Mouse (Mus musculus): Measurements from ENCODE around the gene Stxbp5. TPM values are rescaled to one million over a fixed set of nuclear protein-coding genes. Genes with fewer than 3 reads are reported as not detected.
"Not testable (repeated sequence)": the region's sequence is repeated elsewhere in the genome, so short reads cannot be mapped to it uniquely, and the experiment has no call there.

The Stxbp5 gene
- polyA plus RNA-seq, 1 experiment from 2014 or later, result 11.5 TPM

GRCm38 (mm10) chr10:9899086-9899485 is 1.8 kb downstream of the Stxbp5 start:
- no peaks in the 10 kb centered on the region for H3K36me3 ChIP-seq (ENCODE audit: control insufficient read depth, insufficient read depth, low read length)
- 13% methylated on average over 7 of the region's 7 CpGs for WGBS
- no peak for ATAC-seq (ENCODE audit: insufficient number of reproducible peaks, insufficient read depth, low FRiP score, low read depth)
- H3K4me2 ChIP-seq (replicated peaks; ENCODE audit: low read depth, low read length), result peak overlapping the region; percentile 90
- no peak overlapping the region for H3K9ac ChIP-seq (replicated peaks; ENCODE audit: low read depth, low read length)
- H3K9me3 ChIP-seq (ENCODE audit: control insufficient read depth, low read depth, low read length), result no peaks in the 10 kb centered on the region
- H3K4me3 ChIP-seq (ENCODE audit: low read depth, low read length), result peak overlapping the region; percentile 82
- no peak overlapping the region for H3K27ac ChIP-seq (ENCODE audit: low read length)
- H3K4me1 ChIP-seq (ENCODE audit: control insufficient read depth, insufficient read depth, low read length), result no peaks in the 10 kb centered on the region
- H3K27me3 ChIP-seq (ENCODE audit: control insufficient read depth, insufficient read depth, low read length), result no peaks in the 10 kb centered on the region

DNA sequence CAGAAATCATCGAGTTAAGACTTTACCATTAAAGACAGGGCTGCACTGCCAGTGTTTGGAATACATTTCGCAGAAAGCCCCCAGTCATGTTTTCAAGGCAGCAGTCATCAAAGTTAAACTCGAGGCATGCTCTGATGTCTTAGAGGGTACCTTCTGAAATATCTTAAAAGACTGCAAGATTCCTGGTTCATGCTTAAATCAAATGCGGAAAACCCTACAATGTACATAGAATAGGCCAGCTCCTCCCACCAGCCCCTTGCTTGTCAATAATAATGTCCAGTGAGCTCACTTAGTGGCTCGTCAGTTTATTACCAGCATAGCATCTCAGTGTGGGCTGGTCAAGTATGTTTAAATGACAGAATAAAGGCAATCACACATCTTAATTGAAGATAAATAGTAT is 3.0 kb downstream of the Stxbp5 start:
- Histone ChIP-seq H3K27ac (ENCODE audit: low read length) (no peak overlapping the region), H3K9me3 (ENCODE audit: control insufficient read depth, low read depth, low read length) (no peaks in the 10 kb centered on the region), H3K4me3 (ENCODE audit: low read depth, low read length) (no peak overlapping the region), H3K9ac (replicated peaks; ENCODE audit: low read depth, low read length) (no peak overlapping the region), H3K36me3 (ENCODE audit: control insufficient read depth, insufficient read depth, low read length) (no peaks in the 10 kb centered on the region), H3K4me1 (ENCODE audit: control insufficient read depth, insufficient read depth, low read length) (0 out of 2 replicates have a peak, but pooled peaks cover 1% of the 10 kb centered on the region), H3K27me3 (ENCODE audit: control insufficient read depth, insufficient read depth, low read length) (no peaks in the 10 kb centered on the region), H3K4me2 (replicated peaks; ENCODE audit: low read depth, low read length) (no peak overlapping the region)
- no peak for ATAC-seq (ENCODE audit: insufficient number of reproducible peaks, insufficient read depth, low FRiP score, low read depth)
- 70% methylated on average over 5 of the region's 5 CpGs for WGBS

DNA sequence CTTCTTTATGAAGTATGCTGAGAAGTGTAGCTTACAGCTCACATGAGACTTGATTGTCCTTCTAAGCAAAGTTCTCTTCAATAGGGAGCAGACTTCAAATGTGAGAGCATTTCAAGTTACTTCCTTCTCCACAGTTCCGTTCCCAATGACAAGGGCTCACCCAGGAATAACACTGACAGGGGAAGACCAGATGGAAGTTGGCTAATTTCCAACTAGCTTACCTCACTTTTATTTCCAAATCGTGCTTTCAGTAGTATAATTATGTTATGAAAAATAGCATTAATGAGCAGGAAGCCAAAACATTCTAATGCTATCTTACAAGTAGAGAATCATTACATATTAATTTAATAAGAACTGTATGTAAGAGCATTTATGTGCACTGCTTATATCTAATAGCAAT is 7.3 kb downstream of the Stxbp5 start:
- 51% methylated on average over 2 of the region's 2 CpGs for WGBS
- Histone ChIP-seq H3K4me3 (ENCODE audit: low read depth, low read length) (no peak overlapping the region), H3K9me3 (ENCODE audit: control insufficient read depth, low read depth, low read length) (no peaks in the 10 kb centered on the region), H3K27ac (ENCODE audit: low read length) (no peak overlapping the region), H3K4me2 (replicated peaks; ENCODE audit: low read depth, low read length) (no peak overlapping the region), H3K9ac (replicated peaks; ENCODE audit: low read depth, low read length) (no peak overlapping the region), H3K36me3 (ENCODE audit: control insufficient read depth, insufficient read depth, low read length) (no peaks in the 10 kb centered on the region), H3K27me3 (ENCODE audit: control insufficient read depth, insufficient read depth, low read length) (no peaks in the 10 kb centered on the region), H3K4me1 (ENCODE audit: control insufficient read depth, insufficient read depth, low read length) (0 out of 2 replicates have a peak, but pooled peaks cover 4% of the 10 kb centered on the region)
- no peak for ATAC-seq (ENCODE audit: insufficient number of reproducible peaks, insufficient read depth, low FRiP score, low read depth)

- H3K4me3 ChIP-seq (ENCODE audit: low read depth, low read length), result no peak overlapping the region
- no peak overlapping the region for H3K9ac ChIP-seq (replicated peaks; ENCODE audit: low read depth, low read length)
- H3K9me3 ChIP-seq (ENCODE audit: control insufficient read depth, low read depth, low read length), result no peaks in the 10 kb centered on the region
- H3K36me3 ChIP-seq (ENCODE audit: control insufficient read depth, insufficient read depth, low read length), result no peaks in the 10 kb centered on the region; the same call in 1 of the 2 replicates
- H3K4me2 ChIP-seq (replicated peaks; ENCODE audit: low read depth, low read length), result no peak overlapping the region
- 62% methylated on average over 8 of the region's 8 CpGs for WGBS
- H3K4me1 ChIP-seq (ENCODE audit: control insufficient read depth, insufficient read depth, low read length), result 0 out of 2 replicates have a peak, but pooled peaks cover 6% of the 10 kb centered on the region
- no peaks in the 10 kb centered on the region for H3K27me3 ChIP-seq (ENCODE audit: control insufficient read depth, insufficient read depth, low read length)
- no peak overlapping the region for H3K27ac ChIP-seq (ENCODE audit: low read length)
- ATAC-seq (ENCODE audit: insufficient number of reproducible peaks, insufficient read depth, low FRiP score, low read depth), result no peak
These were observed 11.2 kb downstream of the Stxbp5 start for GRCm38 (mm10) chr10:9889651-9890050.

DNA sequence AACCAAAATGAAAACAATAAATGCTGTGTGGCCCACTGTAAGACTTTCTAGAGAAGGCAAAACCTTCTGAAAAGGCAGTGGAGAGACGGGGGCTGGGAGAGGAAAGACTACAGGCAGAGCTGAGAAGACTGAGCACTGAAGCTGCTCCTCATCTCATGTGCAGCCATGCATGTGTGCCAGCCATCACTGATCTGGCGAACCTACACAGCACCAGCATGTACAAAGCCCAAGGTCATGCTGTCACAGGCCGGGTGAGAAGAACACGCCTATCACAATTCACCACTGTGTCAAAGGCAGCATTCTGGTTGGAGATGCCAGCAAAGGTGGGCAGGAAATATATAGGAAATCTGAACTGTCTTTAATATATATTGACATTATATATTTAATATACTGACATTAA is 12.2 kb downstream of the Stxbp5 start:
- H3K4me3 ChIP-seq (ENCODE audit: low read depth, low read length), result no peak overlapping the region
- no peak overlapping the region for H3K9ac ChIP-seq (replicated peaks; ENCODE audit: low read depth, low read length)
- H3K4me2 ChIP-seq (replicated peaks; ENCODE audit: low read depth, low read length), result no peak overlapping the region
- 0 out of 2 replicates have a peak, but pooled peaks cover 6% of the 10 kb centered on the region for H3K4me1 ChIP-seq (ENCODE audit: control insufficient read depth, insufficient read depth, low read length)
- no peak overlapping the region for H3K27ac ChIP-seq (ENCODE audit: low read length)
- no peaks in the 10 kb centered on the region for H3K9me3 ChIP-seq (ENCODE audit: control insufficient read depth, low read depth, low read length)
- WGBS, result 90% methylated on average over 4 of the region's 4 CpGs
- ATAC-seq (ENCODE audit: insufficient number of reproducible peaks, insufficient read depth, low FRiP score, low read depth), result no peak
- H3K27me3 ChIP-seq (ENCODE audit: control insufficient read depth, insufficient read depth, low read length), result no peaks in the 10 kb centered on the region
- H3K36me3 ChIP-seq (ENCODE audit: control insufficient read depth, insufficient read depth, low read length), result no peaks in the 10 kb centered on the region; the same call in 1 of the 2 replicates

DNA sequence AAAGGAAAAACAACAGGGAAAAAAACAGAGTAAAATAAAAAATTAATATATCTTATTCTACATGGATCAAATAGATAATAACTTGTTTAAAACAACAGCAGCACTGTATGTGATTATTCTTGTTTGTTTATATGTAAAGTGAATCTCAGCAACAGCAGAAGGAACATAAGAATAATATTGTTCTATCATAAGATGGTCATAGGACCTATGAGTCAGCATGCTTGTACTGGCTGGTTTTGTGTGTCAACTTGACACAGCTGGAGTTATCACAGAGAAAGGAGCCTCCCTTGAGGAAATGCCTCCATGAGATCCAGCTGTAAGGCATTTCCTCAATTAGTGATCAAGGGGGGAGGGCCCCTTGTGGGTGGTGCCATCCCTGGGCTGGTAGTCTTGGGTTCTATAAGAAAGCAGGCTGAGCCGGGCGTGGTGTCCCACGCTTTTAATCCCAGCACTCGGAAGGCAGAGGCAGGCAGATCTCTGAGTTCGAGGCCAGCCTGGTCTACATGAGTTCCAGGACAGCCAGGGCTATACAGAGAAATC is 19.0 kb downstream of the Stxbp5 start:
- H3K36me3 ChIP-seq (ENCODE audit: control insufficient read depth, insufficient read depth, low read length); ATAC-seq (ENCODE audit: insufficient number of reproducible peaks, insufficient read depth, low FRiP score, low read depth); H3K4me3 ChIP-seq (ENCODE audit: low read depth, low read length); H3K4me1 ChIP-seq (ENCODE audit: control insufficient read depth, insufficient read depth, low read length); H3K27ac ChIP-seq (ENCODE audit: low read length); H3K9ac ChIP-seq (replicated peaks; ENCODE audit: low read depth, low read length); H3K27me3 ChIP-seq (ENCODE audit: control insufficient read depth, insufficient read depth, low read length); H3K9me3 ChIP-seq (ENCODE audit: control insufficient read depth, low read depth, low read length); H3K4me2 ChIP-seq (replicated peaks; ENCODE audit: low read depth, low read length): not testable (repeated sequence)
- WGBS, result 97% methylated on average over 5 of the region's 5 CpGs

DNA sequence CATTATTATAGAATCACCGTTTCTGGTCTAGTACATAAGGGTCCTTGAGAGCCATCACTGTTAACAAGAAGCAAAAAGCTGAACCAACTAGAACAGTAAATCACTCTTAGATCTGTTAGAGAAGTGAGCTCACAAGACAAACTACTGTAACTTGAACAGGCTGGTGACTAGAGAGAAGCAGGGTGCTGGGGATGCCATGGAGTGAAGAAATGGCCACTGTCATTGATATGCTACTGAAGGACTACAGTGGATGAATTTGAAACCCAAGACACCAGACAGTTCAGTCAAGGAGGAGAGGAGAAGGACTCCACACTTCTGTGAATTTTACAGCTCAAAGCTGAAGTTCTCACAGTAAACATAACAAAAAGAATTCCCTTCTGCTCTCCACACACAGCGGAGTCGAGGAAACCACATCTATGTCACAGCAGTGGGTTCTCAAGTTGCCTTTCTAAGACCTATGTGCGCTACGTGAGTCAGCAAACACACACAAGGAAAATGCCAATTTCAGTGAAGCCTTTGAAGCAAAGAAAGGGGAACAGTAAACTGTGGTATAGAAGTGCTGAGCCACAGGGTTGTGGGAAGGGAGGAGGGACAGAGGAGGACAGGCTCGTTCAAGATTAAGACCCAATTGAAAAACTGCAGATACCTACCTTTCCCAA is 20.7 kb downstream of the Stxbp5 start:
- H3K36me3 ChIP-seq (ENCODE audit: control insufficient read depth, insufficient read depth, low read length), result no peaks in the 10 kb centered on the region
- no peaks in the 10 kb centered on the region for H3K27me3 ChIP-seq (ENCODE audit: control insufficient read depth, insufficient read depth, low read length)
- no peaks in the 10 kb centered on the region for H3K4me1 ChIP-seq (ENCODE audit: control insufficient read depth, insufficient read depth, low read length)
- no peak overlapping the region for H3K4me2 ChIP-seq (replicated peaks; ENCODE audit: low read depth, low read length)
- no peak for ATAC-seq (ENCODE audit: insufficient number of reproducible peaks, insufficient read depth, low FRiP score, low read depth)
- no peaks in the 10 kb centered on the region for H3K9me3 ChIP-seq (ENCODE audit: control insufficient read depth, low read depth, low read length)
- no peak overlapping the region for H3K4me3 ChIP-seq (ENCODE audit: low read depth, low read length)
- no peak overlapping the region for H3K9ac ChIP-seq (replicated peaks; ENCODE audit: low read depth, low read length)
- 62% methylated on average over 6 of the region's 6 CpGs for whole genome bisulfite sequencing
- no peak overlapping the region for H3K27ac ChIP-seq (ENCODE audit: low read length)

DNA sequence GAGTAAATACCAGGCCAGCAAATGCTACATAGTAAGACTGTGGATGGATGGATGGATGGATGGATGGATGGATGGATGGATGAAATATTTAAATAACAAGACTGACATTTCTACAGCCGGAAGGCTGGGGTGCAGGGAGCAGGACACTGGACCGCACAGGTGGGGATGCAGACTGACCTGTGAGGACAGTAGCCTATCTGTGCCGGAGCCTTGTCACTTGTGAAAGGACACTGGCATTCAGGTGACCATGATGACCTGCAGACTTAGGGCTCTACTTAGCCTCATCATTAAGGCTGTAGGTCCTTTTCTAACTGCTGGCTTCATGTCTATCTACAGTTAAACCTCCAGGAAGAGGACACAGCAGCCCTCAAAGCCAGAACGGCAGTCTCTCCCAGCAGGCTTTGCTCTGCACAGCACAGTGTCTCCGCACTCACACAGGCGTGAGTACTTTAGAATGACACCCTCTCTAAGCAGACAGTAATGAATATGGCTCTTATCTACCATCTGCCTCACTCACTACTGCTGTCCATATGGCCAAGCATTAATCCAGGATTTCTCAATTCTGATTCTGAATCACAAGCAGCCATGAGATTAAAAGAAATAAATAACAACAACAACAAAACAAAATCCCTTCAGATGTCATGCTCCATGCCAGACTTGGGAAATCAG is 21.9 kb downstream of the Stxbp5 start:
- ATAC-seq (ENCODE audit: insufficient number of reproducible peaks, insufficient read depth, low FRiP score, low read depth), result no peak
- Histone ChIP-seq H3K9me3 (ENCODE audit: control insufficient read depth, low read depth, low read length) (no peaks in the 10 kb centered on the region), H3K9ac (replicated peaks; ENCODE audit: low read depth, low read length) (no peak overlapping the region), H3K36me3 (ENCODE audit: control insufficient read depth, insufficient read depth, low read length) (no peaks in the 10 kb centered on the region), H3K4me3 (ENCODE audit: low read depth, low read length) (no peak overlapping the region), H3K4me1 (ENCODE audit: control insufficient read depth, insufficient read depth, low read length) (no peaks in the 10 kb centered on the region), H3K27ac (ENCODE audit: low read length) (no peak overlapping the region), H3K4me2 (replicated peaks; ENCODE audit: low read depth, low read length) (no peak overlapping the region), H3K27me3 (ENCODE audit: control insufficient read depth, insufficient read depth, low read length) (no peaks in the 10 kb centered on the region)
- WGBS, result 79% methylated on average over 6 of the region's 6 CpGs

Data from stomach, embryonic 14.5 days (tissue).